Mouse (Mus musculus) midbrain, embryonic 16.5 days (tissue): ENCODE data around the gene Cep63. TPM values are rescaled to one million over a fixed set of nuclear protein-coding genes. Genes with fewer than 3 reads are reported as not detected.

ENCODE experiments used
- ATAC-seq: fragments of 200-750 bp; cut with Nextera tagmentation; 2 replicates; pipeline ENCODE4 v1.8.0; 2017; ENCODE audit warnings: moderate TSS enrichment
- H3K27ac ChIP-seq: fragments of 300-500 bp; sonication (generic); 2 replicates; pipeline ENCODE4 v1.5.1; 2014; ENCODE audit warnings: mild to moderate bottlenecking, low read length, mixed read lengths
- H3K27me3 ChIP-seq: fragments of 300-500 bp; sonication (generic); 2 replicates; pipeline ENCODE4 v1.6.1; 2014; ENCODE audit warnings: low read depth, low read length, mixed read lengths; ENCODE audit not compliant: control insufficient read depth, insufficient read depth
- H3K36me3 ChIP-seq: fragments of 300-500 bp; sonication (generic); 2 replicates; pipeline ENCODE4 v1.6.1; 2014; ENCODE audit warnings: mild to moderate bottlenecking, low read length, moderate library complexity, mixed read lengths; ENCODE audit not compliant: control insufficient read depth, insufficient read depth
- H3K4me1 ChIP-seq: fragments of 300-500 bp; sonication (generic); 2 replicates; pipeline ENCODE4 v1.6.1; 2014; ENCODE audit warnings: mild to moderate bottlenecking, low read length, mixed read lengths; ENCODE audit not compliant: control insufficient read depth, insufficient read depth
- H3K4me2 ChIP-seq: fragments of 300-500 bp; sonication (generic); 2 replicates; pipeline ENCODE4 v1.6.1; 2014; ENCODE audit warnings: mild to moderate bottlenecking, low read length, mixed read lengths
- H3K4me3 ChIP-seq: fragments of 300-500 bp; sonication (generic); 2 replicates; pipeline ENCODE4 v1.5.1; 2014; ENCODE audit warnings: low read depth, mild to moderate bottlenecking, low read length, moderate library complexity, mixed read lengths
- H3K9ac ChIP-seq: fragments of 300-500 bp; sonication (generic); 2 replicates; pipeline ENCODE4 v1.6.1; 2014; ENCODE audit warnings: low read depth, low read length, mixed read lengths
- H3K9me3 ChIP-seq: fragments of 300-500 bp; sonication (generic); replicated peaks from 2 replicates; pipeline ENCODE4 v1.6.1; 2014; ENCODE audit warnings: mild to moderate bottlenecking, low read length, mixed read lengths; ENCODE audit not compliant: control insufficient read depth, poor library complexity, severe bottlenecking
- WGBS: fragments of 180-500 bp; shearing (Covaris S2); extraction: QIAGEN DNeasy Blood & Tissue Kit; methylation state at CpG from one replicate; pipeline ENCODE4 v1.1.7; 2014; 5-methylcytosine and 5-hydroxymethylcytosine counted together
- polyA plus RNA-seq: library from polyadenylated mRNA; unstranded; fragments of >200 nt; fragmentation: Nextera tagmentation; extraction: Ambion mirVana; gene quantifications from 2 replicates; pipeline ENCODE4 v1.2.1, GENCODE M21; 2015

The Cep63 gene
- polyA plus RNA-seq, 1 experiment from 2014 or later: 39.4 TPM

DNA sequence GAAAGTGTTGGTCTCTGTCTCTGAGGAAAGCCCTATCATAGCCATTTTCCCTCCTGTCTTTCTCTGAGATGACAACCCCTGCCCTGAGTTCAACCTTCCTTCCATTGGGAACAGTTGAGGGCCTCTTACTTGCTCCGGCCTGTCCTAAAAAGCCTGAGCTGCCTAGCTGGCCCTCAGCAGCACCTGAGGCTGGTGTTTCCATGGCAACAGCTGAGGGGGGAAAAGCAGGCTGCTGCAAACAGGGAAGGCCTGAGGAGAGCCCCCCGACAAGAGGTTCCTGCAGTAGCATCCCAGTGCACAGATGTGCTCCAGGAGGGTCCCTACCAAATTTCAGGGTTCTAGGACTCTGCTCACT, 82.6 kb downstream of the Cep63 start:
- ATAC-seq: peak; percentile 38
- peak overlapping the region; percentile 76 for H3K9ac ChIP-seq
- peak overlapping the region; percentile 96 for H3K27ac ChIP-seq
- H3K4me3 ChIP-seq: no peak overlapping the region
- no peaks in the 10 kb centered on the region for H3K36me3 ChIP-seq
- H3K4me2 ChIP-seq: peak overlapping the region; percentile 64; the same call in 1 of the 2 replicates
- 9% methylated on average over 2 of the region's 2 CpGs for WGBS
- H3K4me1 ChIP-seq: peaks cover 44% of the 10 kb centered on the region
- no peaks in the 10 kb centered on the region for H3K9me3 ChIP-seq
- H3K27me3 ChIP-seq: no peaks in the 10 kb centered on the region

DNA sequence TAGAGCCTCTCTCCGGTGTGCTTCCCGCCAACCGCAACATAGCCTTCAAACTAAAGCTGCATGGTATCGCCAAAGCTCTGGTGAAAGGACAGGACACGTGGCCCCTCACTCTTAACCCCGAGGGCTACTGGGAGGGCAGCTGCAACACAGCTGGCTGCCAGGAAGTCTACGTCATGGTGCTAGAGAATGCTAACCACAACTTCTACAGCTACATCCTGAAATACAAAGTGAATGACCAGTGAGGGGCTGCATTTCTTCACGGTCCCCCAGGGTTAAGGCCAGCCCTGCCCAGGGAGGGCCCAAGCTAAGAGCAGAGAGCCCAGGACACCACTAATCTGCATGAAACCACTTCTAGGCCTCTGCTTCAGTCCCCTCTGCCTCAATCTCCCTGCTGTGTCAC, 83.8 kb downstream of the Cep63 start:
- H3K27me3 ChIP-seq: no peaks in the 10 kb centered on the region
- H3K4me2 ChIP-seq: no peak overlapping the region
- peak overlapping the region; percentile 96; the same call in 1 of the 2 replicates for H3K27ac ChIP-seq
- WGBS: 78% methylated on average over 8 of the region's 8 CpGs
- H3K4me3 ChIP-seq: no peak overlapping the region
- no peaks in the 10 kb centered on the region for H3K36me3 ChIP-seq
- no peak overlapping the region for H3K9ac ChIP-seq
- no peaks in the 10 kb centered on the region for H3K9me3 ChIP-seq
- ATAC-seq: no peak
- H3K4me1 ChIP-seq: peaks cover 39% of the 10 kb centered on the region

- H3K36me3 ChIP-seq: no peaks in the 10 kb centered on the region
- H3K27ac ChIP-seq: no peak overlapping the region
- peaks cover 31% of the 10 kb centered on the region for H3K4me1 ChIP-seq
- no peak overlapping the region for H3K9ac ChIP-seq
- no peaks in the 10 kb centered on the region for H3K27me3 ChIP-seq
- no peak for ATAC-seq
- no peak overlapping the region for H3K4me2 ChIP-seq
- 95% methylated on average over 10 of the region's 10 CpGs for WGBS
- no peak overlapping the region for H3K4me3 ChIP-seq
- no peaks in the 10 kb centered on the region for H3K9me3 ChIP-seq
Observed at GRCm38 (mm10) chr9:102541666-102542065, 84.7 kb downstream of the Cep63 start.

DNA sequence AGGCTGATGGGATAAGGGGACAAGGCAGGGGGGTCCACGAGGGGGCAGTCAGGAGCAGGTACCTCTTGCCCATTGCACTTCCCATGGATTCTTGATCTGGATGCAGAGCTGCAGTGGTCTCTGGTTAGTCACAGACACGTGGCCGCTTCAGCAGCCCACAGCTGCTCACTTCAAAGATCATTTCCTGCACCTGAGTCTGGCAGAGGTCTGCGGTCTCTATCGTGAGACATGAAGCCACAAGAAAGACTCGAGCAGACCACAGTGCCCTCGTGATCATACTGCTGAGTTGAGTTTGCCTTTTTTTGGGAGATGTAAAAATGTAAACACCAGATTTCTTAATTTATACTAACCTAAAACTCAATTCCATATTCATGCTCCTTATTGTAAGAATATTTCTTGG, 86.6 kb downstream of the Cep63 start:
- 80% methylated on average over 7 of the region's 7 CpGs for WGBS
- Histone ChIP-seq H3K4me2 (no peak overlapping the region), H3K27me3 (no peaks in the 10 kb centered on the region), H3K27ac (no peak overlapping the region), H3K9me3 (no peaks in the 10 kb centered on the region), H3K9ac (no peak overlapping the region), H3K36me3 (no peaks in the 10 kb centered on the region), H3K4me3 (no peak overlapping the region), H3K4me1 (peaks cover 16% of the 10 kb centered on the region)
- no peak for ATAC-seq

- Histone ChIP-seq H3K9me3 (no peaks in the 10 kb centered on the region), H3K4me2 (no peak overlapping the region), H3K36me3 (no peaks in the 10 kb centered on the region), H3K9ac (no peak overlapping the region), H3K27ac (no peak overlapping the region), H3K27me3 (no peaks in the 10 kb centered on the region), H3K4me1 (no peaks in the 10 kb centered on the region; the same call in 1 of the 2 replicates), H3K4me3 (no peak overlapping the region)
- no peak for ATAC-seq
- 95% methylated on average over 4 of the region's 4 CpGs for WGBS
Observed at GRCm38 (mm10) chr9:102536968-102537367, 89.4 kb downstream of the Cep63 start.

Other genes with a start within 250 kb of the Cep63 start
- gene Ky, start 120.8 kb downstream of the Cep63 start, polyA plus RNA-seq: 0.51 and 0.90 TPM in 2 replicates
- gene Anapc13, start 238 bp downstream of the Cep63 start, polyA plus RNA-seq: 116 and 126 TPM in 2 replicates
- 58.4 and 62.9 TPM in 2 replicates for gene Amotl2, start 90.1 kb upstream of the Cep63 start, polyA plus RNA-seq
- 10.7 and 11.5 TPM in 2 replicates for gene Ryk, start 208.4 kb upstream of the Cep63 start, polyA plus RNA-seq